Mouse (Mus musculus) T-helper 17 cell (primary cell): ENCODE measurements around the gene Ankrd1.

Experiments used
- in situ Hi-C, 2 experiments: fragments of 300-600 bp; cut with MboI, MseI; formaldehyde crosslinking; loops; 1 replicate in 1 of 2; 2 replicates in 1 of 2; pipeline ENCODE4 v1.15.1; 2025; ENCODE audit warnings: high pct_unique_total_duplicates in 2 of 2

Gene Ankrd1

GRCm38 (mm10) chr19:36110465-36110864, 9.4 kb downstream of the Ankrd1 start:
- in situ Hi-C loops = no loop called here

GRCm38 (mm10) chr19:36109318-36109944, 10.5 kb downstream of the Ankrd1 start:
- in situ Hi-C loops = loop anchor here (10.0 kb wide), 1 partner anchor 325 kb away; no protein-coding TSS in a partner anchor

DNA sequence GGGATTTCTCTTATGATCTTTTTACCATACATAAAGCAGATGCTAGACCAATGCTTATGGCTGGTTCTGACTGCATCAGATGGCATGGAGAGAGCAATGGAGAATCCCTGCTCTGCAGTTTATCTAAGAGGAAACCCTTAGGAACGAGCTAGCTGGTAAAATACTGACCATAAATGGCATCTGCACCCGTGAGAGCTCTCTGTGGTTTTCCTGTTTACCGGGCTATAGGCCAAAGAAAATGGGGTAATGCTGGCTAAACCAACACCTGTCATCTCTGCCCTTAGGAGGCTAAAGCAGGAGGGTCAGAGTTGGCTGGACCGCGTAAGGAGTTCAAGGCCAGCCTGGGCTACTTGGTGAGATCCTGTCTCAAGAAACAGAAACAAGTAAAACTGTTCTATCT, 16.0 kb downstream of the Ankrd1 start:
- in situ Hi-C loops = loop anchor here (10.0 kb wide), 1 partner anchor 331 kb away; no protein-coding TSS in a partner anchor

- in situ Hi-C loops = no loop called here
These were observed 21.0 kb downstream of the Ankrd1 start for GRCm38 (mm10) chr19:36098916-36099315.

GRCm38 (mm10) chr19:36098265-36098664, 21.6 kb downstream of the Ankrd1 start:
- in situ Hi-C loops = no loop called here

DNA sequence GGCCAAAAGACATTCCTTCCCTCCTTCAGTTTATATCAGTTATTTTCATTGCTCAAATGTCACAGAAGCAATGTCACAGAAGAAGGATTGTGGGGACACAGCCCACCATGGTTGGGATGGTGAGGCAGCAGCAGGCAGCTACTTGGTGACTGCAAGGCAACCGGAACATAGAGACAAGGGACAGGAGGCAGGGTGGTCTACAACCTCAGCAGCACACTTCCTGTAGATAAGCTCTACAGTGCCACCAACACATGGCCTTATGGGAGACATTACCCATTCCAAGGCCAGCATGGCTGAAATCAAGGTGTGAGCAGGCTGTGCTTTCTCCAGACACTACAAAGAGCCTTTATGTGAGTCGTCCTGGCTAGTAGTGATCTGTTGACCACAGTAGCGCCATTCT, 22.7 kb downstream of the Ankrd1 start:
- in situ Hi-C loops = no loop called here

- in situ Hi-C loops = loop anchor here in 1 of 2 experiments (5.0 kb wide), 1 partner anchor 1403 kb away; no protein-coding TSS in a partner anchor
These were observed 29.1 kb downstream of the Ankrd1 start for GRCm38 (mm10) chr19:36090781-36091180.

GRCm38 (mm10) chr19:36083262-36084225, 36.4 kb downstream of the Ankrd1 start, which contains the start of gene Rpp30:
Gene Rpp30, plus strand, starts transcription at chr19:36083716.
- in situ Hi-C loops = loop anchor here (5.0 kb wide), 2 partner anchors 956 to 1091 kb away; no protein-coding TSS in a partner anchor

DNA sequence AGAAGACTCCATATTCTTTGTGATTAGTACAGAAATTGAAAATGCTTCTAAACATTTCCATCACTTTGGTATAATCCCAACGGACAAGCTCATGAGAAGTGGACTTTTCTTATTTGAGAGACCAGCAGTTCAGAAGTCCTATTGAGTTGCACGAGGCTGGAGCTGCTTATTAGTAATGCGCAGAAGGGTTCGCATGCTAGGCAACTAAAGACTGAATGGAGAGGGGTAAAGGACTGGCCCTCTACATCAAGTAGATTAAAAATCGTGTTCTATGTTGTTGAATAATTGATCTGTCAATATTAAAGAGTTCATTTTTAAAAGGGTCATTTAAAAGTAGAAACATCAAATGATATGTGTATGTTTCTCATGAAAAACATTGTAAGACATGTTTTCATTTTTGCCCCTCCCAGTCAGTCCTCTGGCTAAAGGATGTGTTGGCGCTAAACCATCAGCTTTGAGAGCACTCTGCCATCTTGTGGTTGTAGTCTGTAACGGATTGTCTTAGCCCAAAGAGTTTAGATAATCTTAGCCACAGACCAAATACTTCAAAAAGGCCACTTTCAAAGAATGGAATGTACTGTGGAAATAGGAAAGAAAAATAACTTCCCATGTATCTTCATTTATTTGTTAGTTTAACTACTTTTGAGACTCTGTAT, 37.2 kb downstream of the Ankrd1 start:
- in situ Hi-C loops = loop anchor here (5.0 kb wide), 2 partner anchors 955 to 1090 kb away; no protein-coding TSS in a partner anchor

DNA sequence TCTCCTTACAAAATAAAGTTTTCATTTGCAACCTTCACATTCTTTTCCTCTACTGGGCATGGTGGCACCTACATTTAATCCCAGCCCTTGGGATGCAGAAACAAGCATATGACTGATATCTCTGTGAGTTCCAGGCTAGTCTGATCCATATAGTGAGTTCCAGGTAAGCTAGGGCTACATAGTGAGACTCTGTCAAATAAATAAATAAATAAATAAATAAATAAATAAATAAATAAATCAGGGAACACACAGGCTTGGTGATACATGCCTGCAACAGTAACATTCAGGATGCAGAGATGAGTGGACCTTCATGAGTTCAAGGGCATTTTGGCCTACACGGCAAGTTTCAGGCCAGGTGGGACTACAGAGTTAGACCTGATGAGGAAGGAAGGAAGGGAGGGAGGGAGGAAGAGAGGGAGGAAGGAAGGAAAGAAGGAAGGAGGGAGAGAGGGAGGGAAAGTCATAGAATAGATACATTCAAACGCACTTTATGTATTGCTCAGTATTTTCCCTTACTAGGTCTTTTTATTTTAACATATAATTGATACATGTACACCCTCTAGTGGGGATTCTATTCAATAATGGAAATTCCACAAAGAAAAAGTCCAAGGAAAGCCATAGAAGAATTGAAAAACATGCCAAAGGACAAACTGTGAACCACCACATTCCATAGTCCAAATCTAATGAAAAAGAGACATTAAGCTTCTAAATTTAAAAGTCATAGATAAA, 56.9 kb downstream of the Ankrd1 start:
- in situ Hi-C loops = no loop called here
